Mouse (Mus musculus) gastrocnemius, adult 2 months (tissue): Measurements from ENCODE around the gene Lyst. TPM values are rescaled to one million over a fixed set of nuclear protein-coding genes. Genes with fewer than 3 reads are reported as not detected.
"Not testable (repeated sequence)": the region's sequence is repeated elsewhere in the genome, so short reads cannot be mapped to it uniquely, and the experiment has no call there.

Experiments
- DNase-seq: peaks from one replicate; pipeline ENCODE4 v3.0.0; 2022
- H3K27ac ChIP-seq: fragments of 200-600 bp; 2 replicates; pipeline ENCODE4 v1.8.1; 2022; ENCODE audit warnings: mild to moderate bottlenecking
- H3K4me3 ChIP-seq: fragments of 200-600 bp; 2 replicates; pipeline ENCODE4 v1.8.1; 2022; ENCODE audit warnings: mild to moderate bottlenecking, moderate library complexity
- CTCF ChIP-seq: fragments of 200-600 bp; IDR thresholded peaks from 2 replicates; pipeline ENCODE4 v1.8.1; 2022; ENCODE audit warnings: antibody characterized with exemption, mild to moderate bottlenecking, moderate library complexity
- intact Hi-C: fragments of 180-260 bp; cut with DNase I; formaldehyde crosslinking; loops from one replicate; pipeline ENCODE4 v1.15.1; 2025
- total RNA-seq, 2 experiments: library from RNA; stranded (reverse); gene quantifications; 2 replicates each; pipeline ENCODE4 v1.2.3; 2021

Gene Lyst
- total RNA-seq, 2 experiments from 2014 or later, result 3.9 to 6.1 TPM

DNA sequence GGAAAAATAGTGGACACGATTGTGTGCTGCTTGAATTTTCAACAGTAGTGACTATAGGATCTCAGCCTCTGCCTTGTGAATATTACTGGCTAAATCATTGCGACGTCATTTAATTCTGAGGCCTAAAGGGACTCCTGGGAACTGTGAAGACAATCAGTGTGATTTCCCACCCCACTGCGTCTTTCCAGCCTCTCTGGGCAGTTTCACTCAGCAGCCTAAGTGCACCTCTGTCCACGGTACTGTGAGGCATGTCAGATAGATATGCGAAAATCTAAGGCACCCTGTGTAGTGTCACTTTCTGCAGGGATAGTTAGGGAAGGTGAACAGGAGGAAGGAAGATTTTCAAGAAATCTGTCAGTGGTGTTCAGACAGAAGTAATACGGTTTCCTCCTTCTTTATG lies 193.1 kb downstream of the Lyst start:
- H3K4me3 ChIP-seq, result no peak overlapping the region; the same call in 1 of the 2 replicates
- intact Hi-C loops, result no loop called here
- no peak for TF ChIP-seq CTCF
- no peak overlapping the region for H3K27ac ChIP-seq
- DNase-seq, result no peak

DNA sequence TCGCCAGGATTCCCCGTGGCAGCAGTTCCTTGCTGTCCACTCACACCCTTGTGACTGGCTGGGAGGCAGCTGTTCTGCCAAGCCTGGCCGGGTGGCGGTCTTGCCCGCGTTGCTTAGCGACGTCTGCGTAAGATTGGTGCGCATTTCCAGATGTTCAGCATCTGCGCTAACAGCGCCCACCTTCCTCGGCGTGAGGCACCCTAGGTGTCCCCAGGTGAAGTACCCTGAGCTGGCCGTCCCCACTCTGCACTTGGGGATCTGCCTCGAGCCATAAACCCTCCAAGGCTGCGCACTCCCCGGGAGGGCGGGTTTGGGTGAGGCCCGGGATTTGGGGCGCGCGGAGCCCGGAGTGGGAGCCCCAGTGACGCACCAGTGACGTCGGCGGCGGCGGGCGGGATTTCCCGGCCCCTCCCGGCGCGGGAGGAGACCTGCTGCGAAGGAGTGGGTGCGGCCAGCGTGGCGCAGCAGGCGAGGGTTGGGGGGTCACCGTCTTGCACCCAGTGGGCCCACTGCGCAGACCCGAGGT lies 193.8 kb downstream of the Lyst start, which contains the start of gene Gng4:
TSS of gene Gng4 (plus strand) at position 166 of the 526 bp plus-strand sequence.
- Histone ChIP-seq H3K4me3 (peak within 1 kb of the TSS; percentile 74), H3K27ac (no peak within 1 kb of the TSS)
- peak; percentile 61 for DNase-seq
- no peak for TF ChIP-seq CTCF
- intact Hi-C loops, result no loop called here

DNA sequence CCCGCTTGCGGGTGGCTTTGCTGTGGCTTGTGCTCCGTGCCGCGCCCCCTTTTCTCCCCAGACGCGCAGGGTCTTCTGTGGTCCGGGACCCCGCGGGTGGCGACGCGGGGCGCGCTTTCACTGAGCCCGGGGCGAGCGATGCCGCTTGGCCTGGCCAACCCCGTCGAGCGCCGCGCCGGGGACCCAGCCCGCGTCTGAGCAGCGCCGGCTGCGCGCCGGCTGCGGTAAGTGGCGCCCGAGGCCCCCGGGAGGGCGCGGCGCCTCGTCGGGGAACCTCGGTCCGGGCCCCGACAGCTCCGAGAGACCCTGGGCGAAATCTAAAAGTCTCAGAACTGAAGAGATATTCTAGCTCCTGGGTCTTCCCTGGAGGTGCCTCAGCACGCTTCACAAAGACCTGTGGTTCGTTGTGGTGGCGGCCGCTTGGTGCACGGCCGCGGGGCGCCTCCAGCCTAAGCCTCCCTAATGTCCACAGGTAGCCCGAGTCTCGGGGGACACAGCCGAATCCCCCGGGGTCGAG lies 194.3 kb downstream of the Lyst start:
- no peak for DNase-seq
- Histone ChIP-seq H3K27ac (no peak overlapping the region), H3K4me3 (peak overlapping the region; percentile 74)
- intact Hi-C loops, result no loop called here
- TF ChIP-seq CTCF, result no peak

DNA sequence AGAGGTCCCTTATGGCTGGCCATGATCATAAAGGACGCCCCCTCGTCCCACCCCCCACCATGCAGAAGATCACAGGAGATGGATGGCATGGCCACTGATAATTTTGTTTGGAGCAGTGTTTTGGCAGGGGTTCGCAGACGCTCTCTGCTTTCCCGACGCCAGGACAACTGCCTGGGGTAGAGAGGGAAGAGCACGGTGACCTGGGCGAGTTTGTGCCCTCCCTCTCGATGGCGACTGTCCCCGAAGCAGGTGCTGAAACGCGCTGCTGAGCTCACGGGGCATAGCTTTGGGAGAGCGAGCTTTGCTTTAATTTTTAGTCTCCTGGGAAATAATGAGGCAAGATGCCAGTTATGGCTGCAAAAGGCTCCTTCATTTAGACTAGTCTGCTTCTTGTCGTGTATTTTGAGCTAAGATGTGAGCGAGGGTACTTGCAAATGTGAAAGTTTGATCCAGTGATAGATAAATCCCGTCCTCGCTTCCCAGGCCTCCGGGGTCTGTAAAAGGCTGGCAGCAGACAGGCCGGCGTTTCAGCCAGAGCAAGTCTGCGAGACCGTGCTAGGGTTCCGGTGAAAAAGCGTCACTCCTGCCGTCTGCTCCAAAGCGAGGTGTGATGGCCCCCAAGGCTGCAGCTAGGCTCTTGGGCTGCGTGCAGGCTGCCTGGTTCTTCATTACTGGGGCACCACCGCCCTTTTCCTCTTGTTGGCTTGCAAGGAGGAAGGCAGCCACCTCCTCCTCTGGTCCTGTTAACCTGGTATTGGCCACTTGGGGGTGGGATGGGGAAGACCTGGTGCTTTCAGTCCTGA lies 195.0 kb downstream of the Lyst start:
- intact Hi-C loops, result no loop called here
- H3K4me3 ChIP-seq, result peak overlapping the region; percentile 74
- no peak overlapping the region for H3K27ac ChIP-seq
- peak; percentile 27 for DNase-seq
- no peak for TF ChIP-seq CTCF

DNA sequence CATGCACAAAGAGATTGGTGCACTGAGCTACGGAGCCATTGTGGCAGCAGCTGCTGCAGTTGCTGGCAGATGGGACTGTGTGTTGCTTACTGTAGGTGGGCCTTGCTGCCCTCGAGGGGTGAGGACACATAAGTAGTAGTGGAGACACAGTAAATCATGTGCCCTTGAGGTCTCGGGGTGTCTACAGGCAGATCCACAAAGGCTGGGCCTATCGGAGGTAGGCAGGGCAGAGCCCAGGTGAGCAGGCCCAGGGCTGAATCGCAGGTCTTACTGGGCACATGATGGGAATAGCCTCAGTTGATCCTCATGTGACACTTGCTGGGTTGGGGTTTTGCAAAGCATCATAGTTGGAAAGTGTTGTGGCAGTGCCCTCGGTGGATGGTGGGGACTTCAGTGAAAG lies 196.8 kb downstream of the Lyst start:
- no peak for TF ChIP-seq CTCF
- H3K4me3 ChIP-seq, result no peak overlapping the region
- intact Hi-C loops, result no loop called here
- no peak for DNase-seq
- no peak overlapping the region for H3K27ac ChIP-seq

DNA sequence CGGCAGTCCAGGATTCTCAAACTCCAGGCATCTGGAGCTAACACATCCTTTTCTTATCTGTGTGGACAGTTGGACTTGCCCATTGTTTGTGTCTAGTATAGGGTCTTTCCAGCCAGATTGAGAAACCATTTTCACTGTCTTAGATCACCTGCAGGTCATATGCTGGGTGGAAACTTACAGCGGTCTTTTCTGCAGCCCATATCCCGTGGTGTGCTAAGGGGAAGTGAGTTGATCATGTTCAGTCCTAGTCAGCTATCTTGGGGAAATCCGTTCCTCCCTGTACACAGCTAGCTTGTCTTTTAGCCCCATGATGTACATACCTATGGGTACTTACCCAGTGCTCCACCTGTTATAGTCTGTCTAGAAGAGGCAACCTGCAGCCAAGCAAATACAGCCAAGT lies 197.9 kb downstream of the Lyst start:
- DNase-seq, result no peak
- intact Hi-C loops, result no loop called here
- Histone ChIP-seq H3K4me3 (no peak overlapping the region), H3K27ac (no peak overlapping the region)
- no peak for TF ChIP-seq CTCF

DNA sequence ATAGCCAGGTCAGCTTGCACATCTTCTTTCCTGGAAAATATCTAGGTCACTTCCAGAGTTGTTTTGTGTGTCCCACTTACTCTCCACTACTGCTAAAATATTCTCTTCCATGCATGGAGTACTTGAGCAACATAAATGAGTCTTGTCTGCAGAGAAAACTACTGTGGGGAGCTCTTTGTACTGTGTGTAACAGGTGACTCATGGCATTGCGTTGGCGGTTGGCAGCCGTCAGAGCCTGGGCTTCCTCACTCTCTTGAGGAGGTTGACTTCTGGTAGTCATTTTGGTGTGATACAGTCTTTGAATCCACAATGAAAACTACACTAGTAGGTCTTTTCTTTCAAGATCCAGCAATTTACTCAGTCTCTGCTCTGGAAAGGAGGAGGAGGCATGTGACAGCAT lies 201.8 kb downstream of the Lyst start:
- Histone ChIP-seq H3K27ac (no peak overlapping the region), H3K4me3 (no peak overlapping the region)
- no peak for DNase-seq
- intact Hi-C loops, result no loop called here
- TF ChIP-seq CTCF, result no peak

DNA sequence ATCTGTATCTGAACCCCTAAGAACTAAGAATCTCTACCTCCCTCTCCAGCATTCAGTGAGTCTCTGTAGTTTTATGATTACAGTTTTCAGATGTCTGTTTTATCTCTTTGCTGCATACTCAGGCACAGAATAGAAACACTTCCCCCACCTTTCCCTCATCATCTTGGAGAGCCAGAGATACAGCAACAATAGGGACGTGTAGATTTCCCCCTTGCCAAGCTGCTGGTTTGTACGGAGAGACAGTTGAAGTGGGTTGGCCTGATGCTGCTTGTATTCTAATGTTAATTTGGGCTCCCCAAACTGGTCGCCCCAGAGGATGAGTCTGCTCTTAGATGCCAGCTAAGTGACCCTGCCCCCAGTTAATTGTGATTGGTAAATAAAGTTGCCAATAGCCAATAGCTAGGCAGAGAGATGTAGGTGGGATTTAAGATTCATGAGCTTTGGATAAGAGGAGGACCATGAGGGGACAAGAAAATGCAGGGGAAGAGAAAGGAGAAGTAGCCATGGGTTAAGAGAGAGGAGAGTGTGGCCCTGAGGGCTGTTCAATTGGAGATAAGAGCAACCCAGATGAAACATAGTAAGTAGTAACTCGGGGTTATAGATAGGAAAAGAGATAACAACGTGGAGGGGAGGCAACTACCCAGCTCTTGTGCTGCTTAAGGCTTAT lies 205.1 kb downstream of the Lyst start:
- DNase-seq, result no peak
- intact Hi-C loops, result no loop called here
- no peak overlapping the region for H3K4me3 ChIP-seq
- H3K27ac ChIP-seq, result no peak overlapping the region
- no peak for TF ChIP-seq CTCF

DNA sequence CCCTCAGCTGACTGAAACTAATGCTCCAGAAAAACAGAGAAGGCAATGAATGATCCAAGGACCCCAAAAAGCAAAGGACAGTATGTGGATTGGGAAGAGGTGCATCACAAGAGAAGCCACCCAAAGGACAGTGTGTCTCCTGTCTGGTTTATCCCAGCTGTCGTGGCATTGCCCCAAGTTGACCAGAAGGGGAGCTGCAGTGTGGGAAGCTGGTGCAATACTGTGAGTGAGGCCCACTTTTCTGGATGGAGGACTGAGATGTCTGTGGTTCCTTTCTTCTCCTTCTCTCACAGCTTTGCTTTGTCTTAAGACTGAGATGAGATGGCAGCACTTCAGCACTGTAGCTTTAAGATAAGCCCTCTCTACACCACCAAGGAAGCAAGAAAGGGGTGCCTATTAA lies 205.9 kb downstream of the Lyst start:
- no peak for TF ChIP-seq CTCF
- H3K27ac ChIP-seq, result no peak overlapping the region
- DNase-seq, result no peak
- no peak overlapping the region for H3K4me3 ChIP-seq
- intact Hi-C loops, result no loop called here

DNA sequence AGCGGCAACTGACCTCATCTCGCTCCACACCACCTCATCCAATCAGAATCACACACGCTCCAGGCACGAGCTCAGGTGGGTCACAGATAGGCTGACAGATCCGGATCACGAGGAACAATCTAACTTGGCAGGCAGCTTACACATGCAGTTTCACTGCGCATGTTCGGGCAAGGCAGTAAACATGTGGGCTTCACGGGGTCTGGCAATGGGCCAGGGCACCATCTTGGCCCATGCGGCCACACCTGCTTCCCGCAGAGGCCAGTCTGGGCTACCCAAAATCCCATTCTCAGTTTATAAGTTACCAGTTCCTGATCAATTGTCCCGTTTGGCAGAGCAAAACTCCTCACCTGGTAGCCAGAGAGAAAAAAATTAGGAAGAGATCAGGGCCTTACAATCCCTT lies 207.6 kb downstream of the Lyst start:
- DNase-seq, H3K4me3 ChIP-seq, intact Hi-C loops, H3K27ac ChIP-seq: not testable (repeated sequence)

DNA sequence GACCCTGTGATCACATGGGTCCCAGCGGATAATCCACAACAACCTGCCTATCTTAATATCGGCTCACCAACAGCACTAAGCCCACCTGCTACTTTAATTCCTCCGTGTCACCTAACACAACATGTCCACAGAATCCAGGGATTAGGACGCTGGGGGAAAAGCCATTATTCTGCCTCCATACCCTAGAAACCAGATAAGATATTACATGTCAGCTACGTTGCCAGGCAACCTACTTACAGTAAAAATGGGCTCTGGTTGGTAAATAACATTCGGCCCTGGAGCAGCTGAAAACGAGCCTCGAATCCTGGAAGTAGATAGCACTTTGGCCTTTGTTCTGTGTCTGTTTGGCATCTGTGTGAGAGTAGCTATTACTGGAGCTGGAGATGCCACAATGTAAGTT lies 208.6 kb downstream of the Lyst start:
- Histone ChIP-seq H3K27ac (no peak overlapping the region), H3K4me3 (no peak overlapping the region)
- DNase-seq, result no peak
- TF ChIP-seq CTCF, result no peak
- intact Hi-C loops, result no loop called here

DNA sequence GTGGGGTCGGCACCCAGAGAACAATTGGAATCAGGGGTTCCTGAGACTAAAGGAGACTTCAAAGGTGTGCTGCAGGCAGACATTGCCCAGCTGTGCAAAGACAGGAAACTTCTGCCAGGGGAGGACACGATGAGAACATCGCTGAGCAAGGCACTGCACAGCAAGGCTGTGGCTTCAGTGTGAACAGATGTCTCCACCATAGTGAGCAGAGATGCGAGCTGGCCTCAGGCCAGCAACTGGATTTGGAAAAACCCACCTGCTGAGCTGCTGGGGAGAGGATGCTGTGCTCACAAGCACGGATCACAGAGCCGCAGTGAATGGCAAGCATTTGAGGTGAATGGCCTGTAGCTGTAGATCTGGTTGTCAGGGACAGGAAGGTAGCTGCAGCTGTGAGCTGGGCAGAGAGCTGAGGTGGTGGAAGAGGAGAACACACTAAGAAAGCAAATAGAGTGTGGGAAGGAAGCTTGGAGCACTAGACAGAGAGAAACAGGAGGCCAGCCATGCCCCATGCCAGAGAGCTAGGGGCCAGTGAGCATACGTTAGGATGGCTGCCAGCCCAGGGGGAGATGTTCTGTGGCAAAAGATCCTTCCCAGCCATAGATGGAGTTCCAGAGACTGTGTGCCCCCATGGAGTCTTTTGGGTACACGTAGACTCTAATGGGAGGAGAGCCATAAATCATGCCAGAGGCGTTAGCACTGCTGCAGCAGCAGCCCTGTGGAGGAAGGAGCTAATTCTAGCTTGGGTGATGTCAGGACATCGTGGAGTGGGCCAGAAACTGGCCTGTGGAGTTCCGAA lies 218.3 kb downstream of the Lyst start:
- no peak for TF ChIP-seq CTCF
- H3K4me3 ChIP-seq, result no peak overlapping the region
- intact Hi-C loops, result no loop called here
- no peak overlapping the region for H3K27ac ChIP-seq
- DNase-seq, result no peak
